Mouse (Mus musculus): Measurements from ENCODE around the gene Cmss1. TPM values are rescaled to one million over a fixed set of nuclear protein-coding genes. Genes with fewer than 3 reads are reported as not detected.

Gene Cmss1
- polyA plus RNA-seq, 1 experiment from 2014 or later: 58.3 TPM

- ATAC-seq (ENCODE audit: insufficient number of reproducible peaks, low FRiP score, low TSS enrichment, low read depth) (peak; percentile 58; the same call in 1 of the 2 replicates), DNase-seq (ENCODE audit: low spot score) (peak; percentile 47)
- 41% methylated on average over 25 of the region's 25 CpGs for WGBS
- Histone ChIP-seq H3K4me2 (ENCODE audit: low read depth, severe bottlenecking) (peak overlapping the region; percentile 43), H3K36me3 (ENCODE audit: control insufficient read depth, insufficient read depth, low read length) (no peaks in the 10 kb centered on the region), H3K27me3 (ENCODE audit: control insufficient read depth, insufficient read depth, low read length) (no peaks in the 10 kb centered on the region), H3K4me1 (ENCODE audit: control insufficient read depth, insufficient read depth, low read length) (peaks cover 7% of the 10 kb centered on the region), H3K27ac (replicated peaks; ENCODE audit: low read depth, low read length) (no peak overlapping the region), H3K9ac (ENCODE audit: low read length) (no peak overlapping the region), H3K4me3 (ENCODE audit: low read depth, low read length) (0 out of 2 replicates have a peak overlapping the region, but pooled peaks have one; percentile 3), H3K9me3 (ENCODE audit: control insufficient read depth, low read length) (no peaks in the 10 kb centered on the region)
Measured at GRCm38 (mm10) chr16:57302792-57303698, 303.6 kb downstream of the Cmss1 start.

GRCm38 (mm10) chr16:57301512-57302115 is 305.1 kb downstream of the Cmss1 start:
- no peak overlapping the region for H3K9ac ChIP-seq (ENCODE audit: low read length)
- H3K4me1 ChIP-seq (ENCODE audit: control insufficient read depth, insufficient read depth, low read length): peaks cover 7% of the 10 kb centered on the region
- H3K9me3 ChIP-seq (ENCODE audit: control insufficient read depth, low read length): no peaks in the 10 kb centered on the region
- H3K36me3 ChIP-seq (ENCODE audit: control insufficient read depth, insufficient read depth, low read length): no peaks in the 10 kb centered on the region
- H3K27me3 ChIP-seq (ENCODE audit: control insufficient read depth, insufficient read depth, low read length): no peaks in the 10 kb centered on the region
- no peak overlapping the region for H3K27ac ChIP-seq (replicated peaks; ENCODE audit: low read depth, low read length)
- no peak for ATAC-seq (ENCODE audit: insufficient number of reproducible peaks, low FRiP score, low TSS enrichment, low read depth)
- no peak for DNase-seq (ENCODE audit: low spot score)
- H3K4me3 ChIP-seq (ENCODE audit: low read depth, low read length): no peak overlapping the region
- 81% methylated on average over 9 of the region's 9 CpGs for WGBS
- H3K4me2 ChIP-seq (ENCODE audit: low read depth, severe bottlenecking): no peak overlapping the region

- ATAC-seq (ENCODE audit: insufficient number of reproducible peaks, low FRiP score, low TSS enrichment, low read depth) (no peak), DNase-seq (ENCODE audit: low spot score) (no peak)
- Histone ChIP-seq H3K4me1 (ENCODE audit: control insufficient read depth, insufficient read depth, low read length) (no peaks in the 10 kb centered on the region), H3K27me3 (ENCODE audit: control insufficient read depth, insufficient read depth, low read length) (no peaks in the 10 kb centered on the region), H3K27ac (replicated peaks; ENCODE audit: low read depth, low read length) (no peak overlapping the region), H3K9ac (ENCODE audit: low read length) (no peak overlapping the region), H3K4me2 (ENCODE audit: low read depth, severe bottlenecking) (no peak overlapping the region), H3K36me3 (ENCODE audit: control insufficient read depth, insufficient read depth, low read length) (no peaks in the 10 kb centered on the region), H3K4me3 (ENCODE audit: low read depth, low read length) (no peak overlapping the region), H3K9me3 (ENCODE audit: control insufficient read depth, low read length) (no peaks in the 10 kb centered on the region)
- WGBS: 87% methylated on average over 10 of the region's 10 CpGs
Measured at GRCm38 (mm10) chr16:57295216-57295934, 311.3 kb downstream of the Cmss1 start.

- Histone ChIP-seq H3K9me3 (ENCODE audit: control insufficient read depth, low read length) (no peaks in the 10 kb centered on the region), H3K4me2 (ENCODE audit: low read depth, severe bottlenecking) (no peak within 1 kb of the TSS), H3K9ac (ENCODE audit: low read length) (no peak within 1 kb of the TSS), H3K27me3 (ENCODE audit: control insufficient read depth, insufficient read depth, low read length) (no peaks in the 10 kb centered on the region), H3K36me3 (ENCODE audit: control insufficient read depth, insufficient read depth, low read length) (no peaks in the 10 kb centered on the region), H3K4me3 (ENCODE audit: low read depth, low read length) (no peak within 1 kb of the TSS), H3K4me1 (ENCODE audit: control insufficient read depth, insufficient read depth, low read length) (no peaks in the 10 kb centered on the region), H3K27ac (replicated peaks; ENCODE audit: low read depth, low read length) (no peak within 1 kb of the TSS)
- DNase-seq (ENCODE audit: low spot score): no peak
- ATAC-seq (ENCODE audit: insufficient number of reproducible peaks, low FRiP score, low TSS enrichment, low read depth): no peak
- 74% methylated on average over 2 of the region's 2 CpGs for WGBS
Measured at GRCm38 (mm10) chr16:57292765-57293164, 313.9 kb downstream of the Cmss1 start, which contains the start of gene Tmem30c. Gene Tmem30c, minus strand, starts transcription at chr16:57292865.

- no peak overlapping the region for H3K27ac ChIP-seq (replicated peaks; ENCODE audit: low read depth, low read length)
- DNase-seq (ENCODE audit: low spot score) (no peak), ATAC-seq (ENCODE audit: insufficient number of reproducible peaks, low FRiP score, low TSS enrichment, low read depth) (no peak)
- H3K4me3 ChIP-seq (ENCODE audit: low read depth, low read length): no peak overlapping the region
- H3K27me3 ChIP-seq (ENCODE audit: control insufficient read depth, insufficient read depth, low read length): no peaks in the 10 kb centered on the region
- no peaks in the 10 kb centered on the region for H3K36me3 ChIP-seq (ENCODE audit: control insufficient read depth, insufficient read depth, low read length)
- 71% methylated on average over 4 of the region's 4 CpGs for WGBS
- no peaks in the 10 kb centered on the region for H3K9me3 ChIP-seq (ENCODE audit: control insufficient read depth, low read length)
- no peak overlapping the region for H3K4me2 ChIP-seq (ENCODE audit: low read depth, severe bottlenecking)
- no peaks in the 10 kb centered on the region for H3K4me1 ChIP-seq (ENCODE audit: control insufficient read depth, insufficient read depth, low read length)
- H3K9ac ChIP-seq (ENCODE audit: low read length): no peak overlapping the region
Measured at GRCm38 (mm10) chr16:57292296-57292695, 314.4 kb downstream of the Cmss1 start.

- H3K9me3 ChIP-seq (ENCODE audit: control insufficient read depth, low read length): no peaks in the 10 kb centered on the region
- DNase-seq (ENCODE audit: low spot score): no peak
- H3K9ac ChIP-seq (ENCODE audit: low read length): no peak overlapping the region
- H3K36me3 ChIP-seq (ENCODE audit: control insufficient read depth, insufficient read depth, low read length): no peaks in the 10 kb centered on the region
- ATAC-seq (ENCODE audit: insufficient number of reproducible peaks, low FRiP score, low TSS enrichment, low read depth): no peak
- H3K4me3 ChIP-seq (ENCODE audit: low read depth, low read length): no peak overlapping the region
- H3K4me2 ChIP-seq (ENCODE audit: low read depth, severe bottlenecking): no peak overlapping the region
- WGBS: 92% methylated on average over 5 of the region's 5 CpGs
- H3K27ac ChIP-seq (replicated peaks; ENCODE audit: low read depth, low read length): no peak overlapping the region
- H3K27me3 ChIP-seq (ENCODE audit: control insufficient read depth, insufficient read depth, low read length): no peaks in the 10 kb centered on the region
- H3K4me1 ChIP-seq (ENCODE audit: control insufficient read depth, insufficient read depth, low read length): no peaks in the 10 kb centered on the region
Measured at GRCm38 (mm10) chr16:57291696-57292095, 315.0 kb downstream of the Cmss1 start.

GRCm38 (mm10) chr16:57281417-57281816 is 325.2 kb downstream of the Cmss1 start:
- 76% methylated on average over 8 of the region's 8 CpGs for WGBS
- H3K4me1 ChIP-seq (ENCODE audit: control insufficient read depth, insufficient read depth, low read length): no peaks in the 10 kb centered on the region

More at GRCm38 (mm10) chr16:57281417-57281816, 325.2 kb downstream of the Cmss1 start:
- Histone ChIP-seq H3K27me3 (ENCODE audit: control insufficient read depth, insufficient read depth, low read length) (no peaks in the 10 kb centered on the region), H3K27ac (replicated peaks; ENCODE audit: low read depth, low read length) (no peak overlapping the region), H3K4me2 (ENCODE audit: low read depth, severe bottlenecking) (no peak overlapping the region), H3K9ac (ENCODE audit: low read length) (no peak overlapping the region), H3K4me3 (ENCODE audit: low read depth, low read length) (no peak overlapping the region), H3K9me3 (ENCODE audit: control insufficient read depth, low read length) (no peaks in the 10 kb centered on the region), H3K36me3 (ENCODE audit: control insufficient read depth, insufficient read depth, low read length) (no peaks in the 10 kb centered on the region)
- ATAC-seq (ENCODE audit: insufficient number of reproducible peaks, low FRiP score, low TSS enrichment, low read depth) (no peak), DNase-seq (ENCODE audit: low spot score) (no peak)

Data from limb, embryonic 11.5 days (tissue).